Mouse (Mus musculus) right cerebral cortex, postnatal 10 days (tissue): Measurements from ENCODE around the gene Bves.
"Not testable (repeated sequence)": the region's sequence is repeated elsewhere in the genome, so short reads cannot be mapped to it uniquely, and the experiment has no call there.

Experiments used
- DNase-seq, 2 experiments: peaks; one replicate each; pipeline ENCODE4 v3.0.0; 2021; ENCODE audit warnings: low spot score in 2 of 2

Gene Bves

GRCm38 (mm10) chr10:45335434-45336422 lies at the start of gene Bves:
Bves (plus strand) TSS chr10:45335772.
- DNase-seq = peak; percentile 30 to 40

- DNase-seq = no peak
Observed at GRCm38 (mm10) chr10:45288351-45288750, 47.2 kb upstream of the Bves start.

GRCm38 (mm10) chr10:45289218-45290105 lies 46.1 kb upstream of the Bves start:
- peak; percentile 23 to 26 for DNase-seq

- DNase-seq = no peak
Observed at GRCm38 (mm10) chr10:45290618-45291017, 45.0 kb upstream of the Bves start.

GRCm38 (mm10) chr10:45292159-45292558 lies 43.4 kb upstream of the Bves start:
- DNase-seq = not testable (repeated sequence)

- DNase-seq = no peak
Observed at GRCm38 (mm10) chr10:45295093-45295492, 40.5 kb upstream of the Bves start.

- DNase-seq = peak; percentile 25 to 34
Observed at GRCm38 (mm10) chr10:45298503-45298902, 37.1 kb upstream of the Bves start.

GRCm38 (mm10) chr10:45299509-45299908 lies 36.1 kb upstream of the Bves start:
- no peak for DNase-seq

- no peak for DNase-seq
Observed at GRCm38 (mm10) chr10:45303315-45304036, 32.1 kb upstream of the Bves start.

GRCm38 (mm10) chr10:45305173-45305572 lies 30.4 kb upstream of the Bves start:
- DNase-seq = no peak

GRCm38 (mm10) chr10:45311129-45311528 lies 24.4 kb upstream of the Bves start:
- no peak for DNase-seq

GRCm38 (mm10) chr10:45311624-45312023 lies 23.9 kb upstream of the Bves start:
- no peak for DNase-seq

GRCm38 (mm10) chr10:45314865-45315264 lies 20.7 kb upstream of the Bves start:
- DNase-seq = no peak

GRCm38 (mm10) chr10:45318922-45319321 lies 16.6 kb upstream of the Bves start:
- DNase-seq = no peak

- no peak for DNase-seq
Observed at GRCm38 (mm10) chr10:45320296-45320695, 15.3 kb upstream of the Bves start.

- DNase-seq = no peak
Observed at GRCm38 (mm10) chr10:45324159-45324558, 11.4 kb upstream of the Bves start.

- DNase-seq = no peak
Observed at GRCm38 (mm10) chr10:45328196-45329000, 7.2 kb upstream of the Bves start.

- no peak for DNase-seq
Observed at GRCm38 (mm10) chr10:45334925-45335324, 647 bp upstream of the Bves start.

GRCm38 (mm10) chr10:45339106-45339505 lies 3.5 kb downstream of the Bves start:
- DNase-seq = no peak

GRCm38 (mm10) chr10:45344381-45344780 lies 8.8 kb downstream of the Bves start:
- DNase-seq = no peak

- no peak for DNase-seq
Observed at GRCm38 (mm10) chr10:45345217-45345616, 9.6 kb downstream of the Bves start.
